In genomic region chr1:131188655-131189054, GRCm38 (mm10) we compare ENCODE assay signal across 15 mouse cellular contexts. TPM values are rescaled to one million over a fixed set of nuclear protein-coding genes. Genes with fewer than 3 reads are reported as not detected.
A peak's percentile ranks its signal among the peaks of the same experiment; 100 is the strongest.
DNase-seq lines count a peak whose midpoint lies in the region; ATAC-seq lines count a peak whose summit lies in the region.
"Had no signal": no experiment of that assay in that cellular context is flagged by ENCODE, and none has a peak within 500 bp of the region (broad histone marks: within the 10 kb centered on the region; RNA-seq: fewer than 3 reads in every experiment).

No protein-coding gene starts in this region.

- no peaks in the 10 kb centered on the region for H3K36me3 ChIP-seq in liver, embryonic 11.5 days (ENCODE audit: control insufficient read depth, insufficient read depth, low read length)
- no peaks in the 10 kb centered on the region for H3K36me3 ChIP-seq in liver, embryonic 12.5 days
- H3K36me3 ChIP-seq: stomach, embryonic 15.5 days had no signal

- H3K4me3 ChIP-seq in liver, embryonic 11.5 days (ENCODE audit: low read depth, low read length), result no peak overlapping the region
- H3K4me3 ChIP-seq in liver, embryonic 12.5 days, result no peak overlapping the region
- H3K4me3 ChIP-seq: stomach, embryonic 15.5 days had no signal

- H3K27ac ChIP-seq in liver, embryonic 11.5 days (ENCODE audit: low read depth, low read length), result no peak overlapping the region
- no peak overlapping the region for H3K27ac ChIP-seq in liver, embryonic 12.5 days
- H3K27ac ChIP-seq: stomach, embryonic 15.5 days had no signal

- no peak for ATAC-seq in liver, embryonic 11.5 days (replicated peaks; ENCODE audit: low FRiP score)
- ATAC-seq in CD4-positive, CD25-positive, alpha-beta regulatory T cell, adult 4 months, result peak; percentile 21
- 0 out of 2 replicates have a peak, but pooled peaks have one; percentile 27 for ATAC-seq in liver, embryonic 12.5 days

- 61% methylated on average over 5 of the region's 5 CpGs for WGBS in liver, embryonic 11.5 days
- WGBS in liver, embryonic 12.5 days (ENCODE audit: insufficient replicate concordance), result 28% methylated on average over 5 of the region's 5 CpGs

- no peaks in the 10 kb centered on the region for H3K9me3 ChIP-seq in liver, embryonic 11.5 days (ENCODE audit: control insufficient read depth, low read length)
- no peaks in the 10 kb centered on the region for H3K9me3 ChIP-seq in liver, embryonic 12.5 days (replicated peaks)
- H3K9me3 ChIP-seq: stomach, embryonic 15.5 days had no signal

- H3K4me2 ChIP-seq in liver, embryonic 11.5 days, result no peak overlapping the region
- H3K4me2 ChIP-seq in liver, embryonic 12.5 days, result no peak overlapping the region
- H3K4me2 ChIP-seq: stomach, embryonic 15.5 days had no signal

- no peaks in the 10 kb centered on the region for H3K27me3 ChIP-seq in liver, embryonic 11.5 days (replicated peaks; ENCODE audit: control insufficient read depth, insufficient read depth, low read length)
- H3K27me3 ChIP-seq in liver, embryonic 12.5 days (replicated peaks), result no peaks in the 10 kb centered on the region
- H3K27me3 ChIP-seq: stomach, embryonic 15.5 days had no signal

- no peak overlapping the region for H3K9ac ChIP-seq in liver, embryonic 11.5 days (ENCODE audit: low read depth, low read length)
- H3K9ac ChIP-seq in liver, embryonic 12.5 days, result no peak overlapping the region
- H3K9ac ChIP-seq: stomach, embryonic 15.5 days had no signal

- no peaks in the 10 kb centered on the region for H3K4me1 ChIP-seq in liver, embryonic 11.5 days (replicated peaks; ENCODE audit: control insufficient read depth, insufficient read depth, low read length)
- 0 out of 2 replicates have a peak, but pooled peaks cover 3% of the 10 kb centered on the region for H3K4me1 ChIP-seq in liver, embryonic 12.5 days

- DNase-seq in liver, result peak; percentile 8
- no peak for DNase-seq in liver, embryonic 11.5 days (ENCODE audit: low spot score)
- DNase-seq in monocyte, adult 2 months (ENCODE audit: low read depth in 1 of 2, low spot score in 2 of 2), result peak; percentile 35 to 56
- DNase-seq in left cerebral cortex, adult 8-10 months (ENCODE audit: low spot score in 2 of 2), result no peak
- DNase-seq in c-Kit-positive CD71-positive TER-119-positive erythroid progenitor cells, embryonic 14.5 days (ENCODE audit: low spot score), result no peak
- no peak for DNase-seq in ovary, postnatal 36 days (ENCODE audit: low spot score)
- DNase-seq: adrenal gland, postnatal 25 days; cerebellum, adult 11-12 months; heart, adult 18-20 months; heart, postnatal 36 days; kidney, adult 18-20 months; left cerebral cortex, postnatal 4 days had no signal

RNA-seq across cellular contexts. Expression of gene Eif2d, which starts 35.7 kb away (rescaled TPM):
- polyA plus RNA-seq in liver, embryonic 11.5 days (2014; fragmentation: Nextera tagmentation; extraction: Ambion mirVana), result 61.4 and 62.5 TPM in 2 replicates
- polyA plus RNA-seq in CD4-positive, CD25-positive, alpha-beta regulatory T cell, adult 4 months (2017; shearing (Covaris generic)), result 10 to 100 TPM; 52.0 to 75.1 TPM
- 42.2 and 42.6 TPM in 2 replicates for polyA plus RNA-seq in liver, embryonic 12.5 days (2016; fragmentation: Nextera tagmentation; extraction: Ambion mirVana)
- 10 to 100 TPM; 33.1 to 38.1 (median 34.4) TPM for total RNA-seq in left cerebral cortex, adult 8-10 months (2022)

RNA-seq across cellular contexts. Expression of gene Dyrk3, which starts 50.5 kb away (rescaled TPM):
- polyA plus RNA-seq in liver, embryonic 11.5 days (2014; fragmentation: Nextera tagmentation; extraction: Ambion mirVana), result 11.7 and 16.2 TPM in 2 replicates
- under 1 TPM in 1 of 2 experiments, not detected in 1; 0.19 TPM for polyA plus RNA-seq in CD4-positive, CD25-positive, alpha-beta regulatory T cell, adult 4 months (2017; shearing (Covaris generic))
- polyA plus RNA-seq in liver, embryonic 12.5 days (2016; fragmentation: Nextera tagmentation; extraction: Ambion mirVana), result 17.6 and 17.7 TPM in 2 replicates
- total RNA-seq in left cerebral cortex, adult 8-10 months (2022), result 10 to 100 TPM in 2 of 4 experiments, 1 to 10 TPM in 2; 7.8 to 11.0 (median 9.7) TPM

RNA-seq across cellular contexts. Expression of gene Rassf5, which starts 56.4 kb away (rescaled TPM):
- 3.7 and 4.1 TPM in 2 replicates for polyA plus RNA-seq in liver, embryonic 11.5 days (2014; fragmentation: Nextera tagmentation; extraction: Ambion mirVana)
- 100 to 1,000 TPM; 330 to 423 TPM for polyA plus RNA-seq in CD4-positive, CD25-positive, alpha-beta regulatory T cell, adult 4 months (2017; shearing (Covaris generic))
- 3.9 and 4.7 TPM in 2 replicates for polyA plus RNA-seq in liver, embryonic 12.5 days (2016; fragmentation: Nextera tagmentation; extraction: Ambion mirVana)
- 10 to 100 TPM; 24.2 to 26.0 (median 25.0) TPM for total RNA-seq in left cerebral cortex, adult 8-10 months (2022)

Comparison
In these comparisons a context has a peak if more than half of its experiments do, and no peak if none do; other contexts are left out.
1. DNase-seq: peak in liver (single experiment) and monocyte, adult 2 months (2 of 2); none in liver, embryonic 11.5 days (single experiment), left cerebral cortex, adult 8-10 months (0 of 2), c-Kit-positive CD71-positive TER-119-positive erythroid progenitor cells, embryonic 14.5 days (single experiment) and ovary, postnatal 36 days (single experiment).
2. RNA of gene Dyrk3, which starts 50.5 kb away (polyA plus RNA-seq): 17.6 to 17.7 TPM in liver, embryonic 12.5 days and 11.7 to 16.2 TPM in liver, embryonic 11.5 days; 0.19 TPM in CD4-positive, CD25-positive, alpha-beta regulatory T cell, adult 4 months; every median in the first group is over 10 times any median in the second.
3. RNA of gene Rassf5, which starts 56.4 kb away (polyA plus RNA-seq): 330 to 423 TPM in CD4-positive, CD25-positive, alpha-beta regulatory T cell, adult 4 months; 3.9 to 4.7 TPM in liver, embryonic 12.5 days and 3.7 to 4.1 TPM in liver, embryonic 11.5 days; every median in the first group is over 10 times any median in the second.